ENCODE assay signal across 10 mouse cellular contexts in genomic region chr1:191184066-191184815, GRCm38 (mm10). TPM values are rescaled to one million over a fixed set of nuclear protein-coding genes. Genes with fewer than 3 reads are reported as not detected.
DNase-seq lines count a peak whose midpoint lies in the region; ATAC-seq and TF ChIP-seq lines count a peak whose summit lies in the region.
"Had no signal": no experiment of that assay in that cellular context is flagged by ENCODE, and none has a peak within 500 bp of the region (broad histone marks: within the 10 kb centered on the region; RNA-seq: fewer than 3 reads in every experiment).

No protein-coding gene starts in this region.

- H3K27me3 ChIP-seq in forebrain, embryonic 15.5 days: peaks cover 87% of the 10 kb centered on the region
- peaks cover 55% of the 10 kb centered on the region for H3K27me3 ChIP-seq in lung, embryonic 14.5 days (ENCODE audit: insufficient read depth, low read length)

- H3K4me2 ChIP-seq in forebrain, embryonic 15.5 days (replicated peaks): peak overlapping the region; percentile 97
- peak overlapping the region; percentile 99 for H3K4me2 ChIP-seq in lung, embryonic 14.5 days

- peak overlapping the region; percentile 50 for H3K4me3 ChIP-seq in forebrain, embryonic 15.5 days
- peak overlapping the region; percentile 60 for H3K4me3 ChIP-seq in lung, embryonic 14.5 days (ENCODE audit: low read depth, low read length)

- ATAC-seq in frontal cortex, adult (ENCODE audit: low TSS enrichment): 0 out of 2 replicates have a peak, but pooled peaks have one; percentile 35
- no peak for ATAC-seq in forebrain, embryonic 15.5 days (replicated peaks)
- no peak for ATAC-seq in lung, embryonic 14.5 days (ENCODE audit: insufficient read depth)

- H3K27ac ChIP-seq in forebrain, embryonic 15.5 days (replicated peaks): no peak overlapping the region
- peak overlapping the region; percentile 76 for H3K27ac ChIP-seq in lung, embryonic 14.5 days (ENCODE audit: low read depth)

- TF ChIP-seq CTCF in lung, embryonic 14.5 days (IDR thresholded peaks at IDR 0.05; ENCODE audit: low read depth): peak; percentile 33; the same call in 1 of the 2 replicates

- H3K9ac ChIP-seq in forebrain, embryonic 15.5 days (replicated peaks): peak overlapping the region; percentile 41; the same call in 1 of the 2 replicates
- H3K9ac ChIP-seq in lung, embryonic 14.5 days: peak overlapping the region; percentile 38

- H3K4me1 ChIP-seq in forebrain, embryonic 15.5 days: peaks cover 39% of the 10 kb centered on the region
- peaks cover 29% of the 10 kb centered on the region for H3K4me1 ChIP-seq in lung, embryonic 14.5 days (ENCODE audit: insufficient read depth)

- WGBS in forebrain, embryonic 15.5 days: 1% methylated on average over 42 of the region's 42 CpGs
- 1% methylated on average over 42 of the region's 42 CpGs for whole genome bisulfite sequencing in lung, embryonic 14.5 days

- DNase-seq in frontal cortex, postnatal 14 days (ENCODE audit: low spot score in 2 of 2): no peak
- DNase-seq in adrenal gland, postnatal 14 days: peak; percentile 36
- DNase-seq in kidney, adult 11 months: peak; percentile 28
- DNase-seq in lung, embryonic 14.5 days: peak; percentile 68
- peak; percentile 57 for DNase-seq in retina, postnatal 1 day
- DNase-seq in layer of hippocampus, postnatal 25 days (ENCODE audit: extremely low spot score in 1 of 2, low spot score in 1 of 2): no peak

- H3K9me3 ChIP-seq in forebrain, embryonic 15.5 days: no peaks in the 10 kb centered on the region
- H3K9me3 ChIP-seq in lung, embryonic 14.5 days (ENCODE audit: low read depth, low read length): no peaks in the 10 kb centered on the region

- no peaks in the 10 kb centered on the region for H3K36me3 ChIP-seq in forebrain, embryonic 15.5 days
- H3K36me3 ChIP-seq in lung, embryonic 14.5 days (ENCODE audit: insufficient read depth): no peaks in the 10 kb centered on the region
- H3K36me3 ChIP-seq: G1E had no signal

RNA-seq across cellular contexts. Expression of gene Fam71a, which starts 19.6 kb away (rescaled TPM):
- not detected in 2 replicates for total RNA-seq in adrenal gland, postnatal 14 days (2021)
- not detected in 2 replicates for polyA plus RNA-seq in forebrain, embryonic 15.5 days (2015; fragmentation: Nextera tagmentation; extraction: Ambion mirVana)
- polyA plus RNA-seq in lung, embryonic 14.5 days (2014; fragmentation: Nextera tagmentation; extraction: Ambion mirVana): not detected in 2 replicates
- not detected for total RNA-seq in layer of hippocampus, postnatal 25 days (2021)
- total RNA-seq: heart, postnatal 36 days had no signal
- polyA plus RNA-seq: G1E had no signal

RNA-seq across cellular contexts. Expression of gene Atf3, which starts 33.6 kb away (rescaled TPM):
- 2.4 and 4.8 TPM in 2 replicates for total RNA-seq in adrenal gland, postnatal 14 days (2021)
- 1.1 and 1.5 TPM in 2 replicates for polyA plus RNA-seq in forebrain, embryonic 15.5 days (2015; fragmentation: Nextera tagmentation; extraction: Ambion mirVana)
- polyA plus RNA-seq in lung, embryonic 14.5 days (2014; fragmentation: Nextera tagmentation; extraction: Ambion mirVana): 3.7 and 4.5 TPM in 2 replicates
- 1 to 10 TPM; 1.1 to 2.1 TPM for total RNA-seq in layer of hippocampus, postnatal 25 days (2021)
- polyA plus RNA-seq: G1E had no signal

Comparison
In these comparisons a context has a peak if more than half of its experiments do, and no peak if none do; other contexts are left out.
1. DNase-seq: peak in adrenal gland, postnatal 14 days (single experiment), kidney, adult 11 months (single experiment), lung, embryonic 14.5 days (single experiment) and retina, postnatal 1 day (single experiment); none in frontal cortex, postnatal 14 days (0 of 2) and layer of hippocampus, postnatal 25 days (0 of 2).